Mouse (Mus musculus) effector memory CD4-positive, alpha-beta T cell, adult 5 months (primary cell): ENCODE measurements around the gene Mfsd4b5. TPM values are rescaled to one million over a fixed set of nuclear protein-coding genes. Genes with fewer than 3 reads are reported as not detected.

Source experiments
- polyA plus RNA-seq: library from polyadenylated mRNA; unstranded; fragments of 100-300 nt; shearing (Covaris generic); gene quantifications from one replicate; pipeline ENCODE4 v1.2.1, GENCODE M21; 2017

Mfsd4b5 gene
- 0.17 TPM for polyA plus RNA-seq

GRCm38 (mm10) chr10:39986466-39986865 lies at the start of gene Mfsd4b5:
Gene Mfsd4b5, minus strand, starts transcription at chr10:39986646.

DNA sequence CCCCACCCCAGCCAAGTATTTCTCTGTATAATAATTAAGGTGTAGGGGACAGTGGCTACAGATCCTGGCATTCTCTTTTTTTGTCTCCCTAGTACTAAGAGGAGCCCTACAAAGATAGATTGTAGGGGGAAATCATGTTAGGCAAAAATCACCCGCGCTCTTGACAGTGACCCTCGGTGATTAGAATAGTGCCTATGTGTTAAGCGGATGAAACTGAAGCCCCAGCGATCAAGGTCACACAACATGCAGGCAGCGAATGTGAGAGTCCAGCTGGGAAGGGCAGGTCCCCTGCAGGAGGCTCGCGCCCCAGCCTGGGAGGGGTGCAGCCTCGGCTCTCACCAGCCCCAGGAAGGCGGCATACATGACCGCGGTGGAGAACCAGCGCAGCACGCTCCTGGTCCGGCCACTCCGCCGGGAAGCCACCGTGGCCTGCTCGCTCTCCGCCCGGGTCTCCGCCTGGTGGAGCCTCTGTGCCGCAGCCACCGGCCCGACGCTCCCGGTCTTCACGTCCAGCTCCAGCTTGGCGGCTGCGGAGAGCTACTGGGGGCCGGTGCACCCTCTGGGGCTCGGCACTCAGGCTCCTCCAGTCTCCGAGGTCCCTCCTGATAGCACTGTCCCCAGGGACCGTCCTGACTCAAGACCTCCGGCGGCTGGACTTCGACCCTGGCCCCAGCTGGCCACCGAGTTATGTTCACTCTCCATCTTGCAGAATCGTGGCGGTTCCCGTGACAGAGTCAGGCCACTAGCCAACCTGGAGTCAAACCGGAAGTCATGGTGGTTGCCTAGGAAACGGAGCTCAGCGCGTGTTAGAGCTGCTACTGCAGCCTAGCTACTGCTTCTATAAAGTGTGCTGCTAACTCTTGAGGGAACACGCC lies 38.3 kb upstream of the Mfsd4b5 start, which contains the start of gene Mfsd4b1:
Gene Mfsd4b1 (minus strand): TSS at position 715 of the 875 bp plus-strand sequence.

GRCm38 (mm10) chr10:39959761-39960440 lies 26.5 kb downstream of the Mfsd4b5 start, which contains the start of gene Mfsd4b3:
Gene Mfsd4b3, minus strand, starts transcription at chr10:39960153.

DNA sequence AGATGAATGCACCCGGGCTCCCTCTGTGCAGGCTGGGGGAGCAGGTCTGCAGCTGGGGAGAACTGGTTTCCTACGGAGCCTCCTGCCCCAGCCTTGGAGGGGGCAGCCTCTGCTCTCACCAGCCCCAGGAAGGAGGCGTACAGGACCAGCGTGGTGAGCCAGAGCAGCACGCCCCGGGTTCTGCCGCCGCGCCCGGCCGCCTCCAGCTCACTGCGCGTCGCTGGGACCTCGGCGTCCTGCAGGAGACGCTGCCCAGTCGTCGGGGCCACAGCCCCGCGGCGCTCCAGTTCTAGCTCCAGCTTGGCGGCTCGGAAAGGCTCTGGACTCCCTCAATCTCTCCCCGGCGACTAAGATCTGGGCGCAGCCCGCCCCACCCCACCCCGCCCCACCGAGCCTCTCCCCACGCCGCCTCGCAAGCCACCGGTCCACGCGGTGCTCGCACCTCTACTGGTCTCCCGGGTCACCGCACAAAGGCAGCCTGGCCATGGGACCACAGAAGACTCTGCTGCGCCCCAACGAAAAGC lies 59.8 kb downstream of the Mfsd4b5 start, which contains the start of gene Mfsd4b2:
Gene Mfsd4b2 (minus strand): TSS at position 308 of the 524 bp plus-strand sequence.

Other genes starting within 250 kb of the Mfsd4b5 start
- gene Mfsd4b4, start 87.4 kb downstream of the Mfsd4b5 start, polyA plus RNA-seq = 4.2 TPM
- gene Mfsd4b2, start 59.7 kb downstream of the Mfsd4b5 start, polyA plus RNA-seq = not detected
- gene Mfsd4b3, start 26.5 kb downstream of the Mfsd4b5 start, polyA plus RNA-seq = not detected
- gene Mfsd4b1, start 38.6 kb upstream of the Mfsd4b5 start, polyA plus RNA-seq = not detected
- 3.1 TPM for gene Slc16a10, start 155.6 kb upstream of the Mfsd4b5 start, polyA plus RNA-seq